Mouse (Mus musculus) kidney, embryonic 14.5 days (tissue): ENCODE data around the gene Tuba1c. TPM values are rescaled to one million over a fixed set of nuclear protein-coding genes. Genes with fewer than 3 reads are reported as not detected.

ENCODE experiments used
- microRNA-seq: library from miRNA; unstranded; fragments of <30 nt; microRNA quantifications from one replicate; pipeline ENCODE4, GENCODE M21; 2016
- polyA plus RNA-seq: library from polyadenylated mRNA; unstranded; fragments of >200 nt; fragmentation: Nextera tagmentation; extraction: Ambion mirVana; gene quantifications from 2 replicates; pipeline ENCODE4 v1.2.1, GENCODE M21; 2014

Gene Tuba1c
- polyA plus RNA-seq, 1 experiment from 2014 or later, result 196 TPM

Small RNAs within 50 kb of the gene (microRNA-seq; reads per million reads assigned to microRNA genes)
- gene Mir6960, result 0.63 reads per million

Other genes with a start within 250 kb of the Tuba1c start
- not detected in 2 replicates for gene Wnt1, start 240.0 kb upstream of the Tuba1c start, polyA plus RNA-seq
- 1.4 TPM in 2 replicates for gene Ddn, start 220.4 kb upstream of the Tuba1c start, polyA plus RNA-seq
- 67.8 and 83.7 TPM in 2 replicates for gene Prkag1, start 198.4 kb upstream of the Tuba1c start, polyA plus RNA-seq
- 17.5 and 21.4 TPM in 2 replicates for gene Kmt2d, start 158.7 kb upstream of the Tuba1c start, polyA plus RNA-seq
- 14.4 and 22.4 TPM in 2 replicates for gene Rhebl1, start 135.4 kb upstream of the Tuba1c start, polyA plus RNA-seq
- 0.54 and 0.84 TPM in 2 replicates for gene Dhh, start 131.4 kb upstream of the Tuba1c start, polyA plus RNA-seq
- gene Lmbr1l, start 111.7 kb upstream of the Tuba1c start, polyA plus RNA-seq, result 5.5 and 8.6 TPM in 2 replicates
- 1,971 and 2,088 TPM in 2 replicates for gene Tuba1b, start 95.3 kb upstream of the Tuba1c start, polyA plus RNA-seq
- not detected in 2 replicates for gene Gm49450, start 76.3 kb upstream of the Tuba1c start, polyA plus RNA-seq
- 891 and 921 TPM in 2 replicates for gene Tuba1a, start 76.2 kb upstream of the Tuba1c start, polyA plus RNA-seq
- gene Prph, start 25.3 kb downstream of the Tuba1c start, polyA plus RNA-seq, result 0.13 and 0.31 TPM in 2 replicates
- 27.3 and 31.7 TPM in 2 replicates for gene Troap, start 44.7 kb downstream of the Tuba1c start, polyA plus RNA-seq
- 0.43 and 1.3 TPM in 2 replicates for gene C1ql4, start 57.9 kb downstream of the Tuba1c start, polyA plus RNA-seq
- 5.4 and 7.1 TPM in 2 replicates for gene Dnajc22, start 63.3 kb downstream of the Tuba1c start, polyA plus RNA-seq
- gene Spats2, start 96.0 kb downstream of the Tuba1c start, polyA plus RNA-seq, result 51.5 and 55.2 TPM in 2 replicates
- gene Kcnh3, start 195.0 kb downstream of the Tuba1c start, polyA plus RNA-seq, result 0.46 and 1.4 TPM in 2 replicates
- gene Mcrs1, start 222.1 kb downstream of the Tuba1c start, polyA plus RNA-seq, result 180 and 182 TPM in 2 replicates